Mouse (Mus musculus) bone marrow macrophage, adult 2 months (primary cell): ENCODE results near the gene Zfp143. TPM values are rescaled to one million over a fixed set of nuclear protein-coding genes. Genes with fewer than 3 reads are reported as not detected.

Source experiments
- H3K27ac ChIP-seq: 2 replicates; pipeline ENCODE4 v1.5.1; 2012; ENCODE audit warnings: low read depth, low read length; ENCODE audit not compliant: insufficient read depth
- H3K4me1 ChIP-seq: 2 replicates; pipeline ENCODE4 v1.6.1; 2012; ENCODE audit warnings: low read length; ENCODE audit not compliant: control insufficient read depth, insufficient read depth
- H3K4me3 ChIP-seq: 2 replicates; pipeline ENCODE4 v1.5.1; 2012; ENCODE audit warnings: mild to moderate bottlenecking, low read length, moderate library complexity; ENCODE audit not compliant: insufficient read depth
- CTCF ChIP-seq: IDR thresholded peaks from 2 replicates; pipeline ENCODE4 v1.5.1; 2012; ENCODE audit warnings: low read depth, mild to moderate bottlenecking, low read length, moderate library complexity
- POLR2A ChIP-seq: IDR thresholded peaks from 2 replicates; pipeline ENCODE4 v1.6.1; 2012; ENCODE audit warnings: mild to moderate bottlenecking, low read depth, low read length, borderline replicate concordance
- polyA plus RNA-seq: library from polyadenylated mRNA; stranded (reverse); fragments of >200 nt; gene quantifications from 2 replicates; pipeline ENCODE4 v1.2.4, GENCODE M21; 2012; ENCODE audit not compliant: missing spikeins, insufficient read depth, insufficient read length

Gene Zfp143
- polyA plus RNA-seq, 1 experiment, result 17.4 TPM

GRCm38 (mm10) chr7:110110061-110110656 lies 49.1 kb downstream of the Zfp143 start:
- TF ChIP-seq CTCF (no peak), POLR2A (no peak)
- peaks cover 22% of the 10 kb centered on the region for H3K4me1 ChIP-seq
- H3K27ac ChIP-seq, result peak overlapping the region; percentile 75; the same call in 1 of the 2 replicates
- H3K4me3 ChIP-seq, result no peak overlapping the region

- no peak for TF ChIP-seq CTCF
- TF ChIP-seq POLR2A, result no peak
- Histone ChIP-seq H3K27ac (peak overlapping the region; percentile 80), H3K4me1 (peaks cover 20% of the 10 kb centered on the region), H3K4me3 (no peak overlapping the region)
Observed at GRCm38 (mm10) chr7:110114699-110115098, 53.7 kb downstream of the Zfp143 start.

- Histone ChIP-seq H3K27ac (no peak overlapping the region), H3K4me3 (no peak overlapping the region), H3K4me1 (peaks cover 17% of the 10 kb centered on the region)
- TF ChIP-seq POLR2A (no peak), CTCF (no peak)
Observed at GRCm38 (mm10) chr7:110116731-110117291, 55.8 kb downstream of the Zfp143 start.

- Histone ChIP-seq H3K4me3 (no peak overlapping the region), H3K4me1 (peaks cover 17% of the 10 kb centered on the region), H3K27ac (no peak overlapping the region)
- TF ChIP-seq POLR2A, result no peak
- no peak for TF ChIP-seq CTCF
Observed at GRCm38 (mm10) chr7:110118448-110118847, 57.4 kb downstream of the Zfp143 start.

GRCm38 (mm10) chr7:110120157-110120784 lies 59.3 kb downstream of the Zfp143 start:
- no peak overlapping the region for H3K27ac ChIP-seq

GRCm38 (mm10) chr7:110121162-110121515 lies 60.1 kb downstream of the Zfp143 start:
- Histone ChIP-seq H3K4me1 (peaks cover 14% of the 10 kb centered on the region), H3K4me3 (peak overlapping the region; percentile 60), H3K27ac (peak overlapping the region; percentile 40)
- no peak for TF ChIP-seq POLR2A
- no peak for TF ChIP-seq CTCF

More at GRCm38 (mm10) chr7:110120157-110120784, 59.3 kb downstream of the Zfp143 start:
- no peak for TF ChIP-seq POLR2A
- no peak for TF ChIP-seq CTCF
- no peak overlapping the region for H3K4me3 ChIP-seq
- H3K4me1 ChIP-seq, result peaks cover 14% of the 10 kb centered on the region

GRCm38 (mm10) chr7:110121516-110122288 lies 60.7 kb downstream of the Zfp143 start, which contains the start of gene Wee1:
Gene Wee1 (plus strand): TSS chr7:110122046.
- Histone ChIP-seq H3K27ac (peak within 1 kb of the TSS; percentile 74), H3K4me1 (peaks cover 13% of the 10 kb centered on the region), H3K4me3 (peak within 1 kb of the TSS; percentile 96)
- TF ChIP-seq CTCF (no peak), POLR2A (no peak)

- peak overlapping the region; percentile 74 for H3K27ac ChIP-seq
- TF ChIP-seq CTCF, result no peak
- TF ChIP-seq POLR2A, result no peak
- H3K4me3 ChIP-seq, result peak overlapping the region; percentile 96
- H3K4me1 ChIP-seq, result peaks cover 10% of the 10 kb centered on the region
Observed at GRCm38 (mm10) chr7:110122289-110122564, 61.2 kb downstream of the Zfp143 start.

GRCm38 (mm10) chr7:110122565-110123422 lies 61.8 kb downstream of the Zfp143 start:
- Histone ChIP-seq H3K27ac (peak overlapping the region; percentile 74), H3K4me1 (peaks cover 10% of the 10 kb centered on the region), H3K4me3 (peak overlapping the region; percentile 96)
- no peak for TF ChIP-seq CTCF
